Mouse (Mus musculus) T-cell, adult 66 days (primary cell): ENCODE results near the gene Shisa2. TPM values are rescaled to one million over a fixed set of nuclear protein-coding genes. Genes with fewer than 3 reads are reported as not detected.

Experiments
- total RNA-seq, 2 experiments: library from RNA; stranded (reverse); gene quantifications; 3 replicates in 1 of 2; 4 replicates in 1 of 2; pipeline ENCODE4 v1.2.4; 2023

Shisa2 gene
- not detected for total RNA-seq

GRCm38 (mm10) chr14:59625158-59625805 lies at the start of gene Shisa2:
Gene Shisa2 (plus strand): TSS chr14:59625308.

GRCm38 (mm10) chr14:59597398-59598259 lies 27.5 kb upstream of the Shisa2 start, which contains the start of gene Cdadc1:
Gene Cdadc1 (minus strand): TSS chr14:59597959.

Other genes starting within 250 kb of the Shisa2 start
- gene Phf11c, start 229.9 kb upstream of the Shisa2 start, total RNA-seq, result 10 to 100 TPM; 17.4 to 21.0 TPM
- gene Setdb2, start 184.4 kb upstream of the Shisa2 start, total RNA-seq, result 10 to 100 TPM; 39.9 to 49.5 TPM
- 10 to 100 TPM; 27.3 to 35.5 TPM for gene Cab39l, start 184.3 kb upstream of the Shisa2 start, total RNA-seq
- gene Cdadc1, start 27.3 kb upstream of the Shisa2 start, total RNA-seq, result 10 to 100 TPM; 55.6 to 58.3 TPM